Mouse (Mus musculus): ENCODE data around the gene Hdgfl3.

- TF ChIP-seq POLR2A (IDR thresholded peaks at IDR 0.05; ENCODE audit: borderline replicate concordance, control insufficient read depth, low read depth, low read length), result peak; percentile 70; the same call in 1 of the 2 replicates
- TF ChIP-seq CTCF (IDR thresholded peaks at IDR 0.05; ENCODE audit: control insufficient read depth, insufficient read depth, low read length), result no peak
Observed at GRCm38 (mm10) chr7:81858968-81859721, 75.1 kb downstream of the Hdgfl3 start, which contains the start of gene Tm6sf1.

Data from bone marrow, adult 2 months (tissue).